Mouse (Mus musculus) stomach, embryonic 16.5 days (tissue): Measurements from ENCODE around the gene Gp1ba. TPM values are rescaled to one million over a fixed set of nuclear protein-coding genes. Genes with fewer than 3 reads are reported as not detected.

Source experiments
- ATAC-seq: fragments of 200-750 bp; cut with Nextera tagmentation; 2 replicates; pipeline ENCODE4 v1.8.0; 2017; ENCODE audit warnings: moderate number of reproducible peaks, moderate TSS enrichment; ENCODE audit not compliant: insufficient read depth, low FRiP score
- H3K27ac ChIP-seq: fragments of 300-500 bp; sonication (generic); 2 replicates; pipeline ENCODE4 v1.5.1; 2014; ENCODE audit warnings: low read length
- H3K27me3 ChIP-seq: fragments of 300-500 bp; sonication (generic); 2 replicates; pipeline ENCODE4 v1.6.1; 2014; ENCODE audit warnings: low read length, control low read depth, mixed read lengths; ENCODE audit not compliant: control insufficient read depth, insufficient read depth
- H3K36me3 ChIP-seq: fragments of 300-500 bp; sonication (generic); 2 replicates; pipeline ENCODE4 v1.6.1; 2014; ENCODE audit warnings: low read length; ENCODE audit not compliant: control insufficient read depth, insufficient read depth
- H3K4me1 ChIP-seq: fragments of 300-500 bp; sonication (generic); 2 replicates; pipeline ENCODE4 v1.6.1; 2014; ENCODE audit warnings: low read length, control low read depth, mixed read lengths; ENCODE audit not compliant: control insufficient read depth, insufficient read depth
- H3K4me2 ChIP-seq: fragments of 300-500 bp; sonication (generic); 2 replicates; pipeline ENCODE4 v1.6.1; 2014; ENCODE audit warnings: low read depth, low read length, mixed read lengths
- H3K4me3 ChIP-seq: fragments of 300-500 bp; sonication (generic); replicated peaks from 2 replicates; pipeline ENCODE4 v1.5.1; 2014; ENCODE audit warnings: mild to moderate bottlenecking, low read length
- H3K9ac ChIP-seq: fragments of 300-500 bp; sonication (generic); 2 replicates; pipeline ENCODE4 v1.6.1; 2014; ENCODE audit warnings: low read length
- H3K9me3 ChIP-seq: fragments of 300-500 bp; sonication (generic); replicated peaks from 2 replicates; pipeline ENCODE4 v1.6.1; 2016; ENCODE audit warnings: low read length, control low read depth; ENCODE audit not compliant: control insufficient read depth
- WGBS: fragments of 180-500 bp; shearing (Covaris S2); extraction: QIAGEN DNeasy Blood & Tissue Kit; methylation state at CpG from one replicate; pipeline ENCODE4 v1.1.7; 2014; 5-methylcytosine and 5-hydroxymethylcytosine counted together
- polyA plus RNA-seq: library from polyadenylated mRNA; unstranded; fragments of >200 nt; fragmentation: Nextera tagmentation; extraction: Ambion mirVana; gene quantifications from 2 replicates; pipeline ENCODE4 v1.2.1, GENCODE M21; 2015

Gp1ba gene
- polyA plus RNA-seq, 1 experiment from 2014 or later: 0.19 TPM

GRCm38 (mm10) chr11:70654198-70654922, 15.4 kb downstream of the Gp1ba start, which contains the start of gene Pfn1:
Gene Pfn1 (minus strand): TSS chr11:70654644.
- peak; percentile 38 for ATAC-seq
- peaks cover 16% of the 10 kb centered on the region for H3K36me3 ChIP-seq
- H3K27ac ChIP-seq: peak within 1 kb of the TSS; percentile 99
- H3K4me3 ChIP-seq: peak within 1 kb of the TSS; percentile 100
- H3K9me3 ChIP-seq: no peaks in the 10 kb centered on the region
- peaks cover 48% of the 10 kb centered on the region for H3K4me1 ChIP-seq
- peak within 1 kb of the TSS; percentile 99 for H3K9ac ChIP-seq
- peak within 1 kb of the TSS; percentile 92 for H3K4me2 ChIP-seq
- H3K27me3 ChIP-seq: no peaks in the 10 kb centered on the region
- WGBS: under 1% methylated on average over 60 of the region's 61 CpGs

DNA sequence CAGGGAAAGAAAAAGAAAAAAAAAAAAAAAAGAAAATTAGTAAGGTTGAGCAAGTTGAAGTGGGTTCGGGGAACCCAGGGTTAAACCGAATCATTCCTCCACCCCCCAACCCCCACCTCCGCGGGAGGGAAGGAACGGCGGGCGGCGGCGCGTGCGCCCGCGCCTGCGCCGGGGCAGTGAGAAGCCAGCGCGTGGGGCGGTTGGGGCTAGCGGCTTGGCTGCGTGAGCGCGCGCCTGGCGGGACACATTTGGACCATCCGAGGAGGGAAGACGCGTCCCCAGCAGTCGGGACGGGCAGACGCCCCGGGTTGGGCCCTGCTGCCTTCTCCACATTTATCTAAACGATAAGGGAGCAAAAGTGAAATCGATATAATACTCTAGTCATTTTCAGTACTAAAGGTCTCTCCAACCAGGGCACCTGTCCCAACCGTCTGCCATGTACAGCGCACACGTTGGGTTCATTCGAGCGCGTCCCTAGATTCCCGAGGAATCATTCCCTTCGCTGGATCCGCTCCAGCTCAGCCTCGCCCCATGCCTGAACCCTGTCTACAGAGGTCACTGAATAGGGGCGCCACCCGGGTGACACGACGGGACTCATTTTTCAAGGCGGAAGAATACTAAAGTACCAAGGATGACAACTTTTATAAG, 16.1 kb downstream of the Gp1ba start:
- no peaks in the 10 kb centered on the region for H3K9me3 ChIP-seq
- peak overlapping the region; percentile 99 for H3K27ac ChIP-seq
- H3K27me3 ChIP-seq: no peaks in the 10 kb centered on the region
- peak; percentile 63 for ATAC-seq
- H3K36me3 ChIP-seq: peaks cover 12% of the 10 kb centered on the region
- peak overlapping the region; percentile 99 for H3K9ac ChIP-seq
- H3K4me3 ChIP-seq: peak overlapping the region; percentile 100
- peaks cover 48% of the 10 kb centered on the region for H3K4me1 ChIP-seq
- WGBS: under 1% methylated on average over 48 of the region's 48 CpGs
- peak overlapping the region; percentile 92 for H3K4me2 ChIP-seq

- Histone ChIP-seq H3K27ac (peak overlapping the region; percentile 99), H3K36me3 (peaks cover 12% of the 10 kb centered on the region), H3K9ac (peak overlapping the region; percentile 99), H3K4me1 (peaks cover 41% of the 10 kb centered on the region), H3K4me2 (peak overlapping the region; percentile 92), H3K4me3 (peak overlapping the region; percentile 100), H3K27me3 (no peaks in the 10 kb centered on the region), H3K9me3 (no peaks in the 10 kb centered on the region)
- under 1% methylated on average over 61 of the region's 61 CpGs for WGBS
- ATAC-seq: peak; percentile 51
These were observed 16.9 kb downstream of the Gp1ba start for GRCm38 (mm10) chr11:70655571-70656455.

DNA sequence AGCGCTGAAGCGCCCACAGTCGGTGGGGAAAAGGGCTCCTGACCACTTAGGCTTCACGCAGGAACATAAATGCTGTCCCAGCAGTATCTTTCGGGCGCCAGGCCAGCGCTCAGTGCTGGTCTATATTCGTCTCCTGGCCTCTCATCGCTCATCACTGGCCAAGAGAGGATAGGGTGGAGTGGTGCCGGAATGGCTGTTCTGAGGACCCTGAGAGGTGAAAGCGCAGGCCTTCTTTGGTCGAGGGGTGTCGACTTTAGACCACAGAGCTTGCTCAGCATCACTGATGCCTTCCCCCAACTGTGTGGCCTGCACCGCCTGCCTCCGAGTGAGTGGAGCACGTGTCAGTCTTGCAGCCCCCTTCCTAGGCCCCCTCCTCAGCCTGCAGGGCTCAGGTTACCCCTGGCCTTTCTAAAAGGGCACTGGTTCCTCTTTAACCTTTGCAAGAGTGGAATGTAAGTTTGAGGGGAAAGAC, 17.6 kb downstream of the Gp1ba start:
- H3K27ac ChIP-seq: peak overlapping the region; percentile 99
- WGBS: 9% methylated on average over 16 of the region's 16 CpGs
- H3K4me3 ChIP-seq: peak overlapping the region; percentile 100
- H3K9ac ChIP-seq: peak overlapping the region; percentile 99
- H3K4me2 ChIP-seq: peak overlapping the region; percentile 92
- no peaks in the 10 kb centered on the region for H3K9me3 ChIP-seq
- peaks cover 9% of the 10 kb centered on the region for H3K36me3 ChIP-seq
- peaks cover 34% of the 10 kb centered on the region for H3K4me1 ChIP-seq
- no peaks in the 10 kb centered on the region for H3K27me3 ChIP-seq
- no peak for ATAC-seq

DNA sequence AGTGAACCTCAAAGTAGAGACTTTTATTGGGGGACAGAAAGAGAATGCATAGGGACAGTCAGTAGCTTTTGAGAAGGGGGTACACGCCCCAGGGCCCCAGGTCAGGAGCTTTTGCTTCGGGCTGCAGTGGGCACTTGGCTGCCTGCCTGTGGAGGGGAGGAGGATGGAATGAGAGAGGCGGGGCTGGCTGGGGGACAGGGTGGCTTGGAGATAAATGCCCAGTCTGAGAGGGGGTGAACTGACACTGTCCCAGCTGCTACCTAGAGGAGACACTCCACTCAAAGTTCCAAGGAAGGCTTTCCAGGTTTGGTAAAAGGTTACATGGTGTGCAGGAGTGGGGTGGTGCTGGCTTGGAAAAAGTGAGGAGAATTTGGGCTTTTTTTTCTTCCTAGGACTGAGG, 18.0 kb downstream of the Gp1ba start, which contains the start of gene Eno3:
TSS of gene Eno3 (plus strand) at position 239 of the 400 bp plus-strand sequence.
- Histone ChIP-seq H3K27ac (peak within 1 kb of the TSS; percentile 99), H3K27me3 (no peaks in the 10 kb centered on the region), H3K4me2 (peak within 1 kb of the TSS; percentile 92), H3K36me3 (peaks cover 7% of the 10 kb centered on the region), H3K9me3 (no peaks in the 10 kb centered on the region), H3K9ac (peak within 1 kb of the TSS; percentile 99), H3K4me3 (peak within 1 kb of the TSS; percentile 100), H3K4me1 (peaks cover 30% of the 10 kb centered on the region)
- ATAC-seq: no peak
- 16% methylated on average over 3 of the region's 3 CpGs for WGBS

- ATAC-seq: no peak
- Histone ChIP-seq H3K27ac (0 out of 2 replicates have a peak overlapping the region, but pooled peaks have one; percentile 99), H3K36me3 (0 out of 2 replicates have a peak, but pooled peaks cover under 1% of the 10 kb centered on the region), H3K4me3 (no peak overlapping the region), H3K9ac (no peak overlapping the region), H3K4me2 (no peak overlapping the region), H3K27me3 (no peaks in the 10 kb centered on the region), H3K9me3 (no peaks in the 10 kb centered on the region), H3K4me1 (peaks cover 24% of the 10 kb centered on the region)
- 50% methylated on average over 6 of the region's 6 CpGs for WGBS
These were observed 18.7 kb downstream of the Gp1ba start for GRCm38 (mm10) chr11:70657573-70657972.

GRCm38 (mm10) chr11:70657991-70658390, 19.1 kb downstream of the Gp1ba start:
- Histone ChIP-seq H3K9ac (no peak overlapping the region), H3K4me2 (no peak overlapping the region)

GRCm38 (mm10) chr11:70658521-70658920, 19.6 kb downstream of the Gp1ba start:
- 65% methylated on average over 5 of the region's 5 CpGs for WGBS
- no peak for ATAC-seq
- no peak overlapping the region for H3K4me3 ChIP-seq
- H3K4me1 ChIP-seq: peaks cover 20% of the 10 kb centered on the region
- no peak overlapping the region for H3K27ac ChIP-seq
- no peaks in the 10 kb centered on the region for H3K9me3 ChIP-seq
- H3K36me3 ChIP-seq: 0 out of 2 replicates have a peak, but pooled peaks cover under 1% of the 10 kb centered on the region
- H3K9ac ChIP-seq: no peak overlapping the region
- H3K4me2 ChIP-seq: no peak overlapping the region
- no peaks in the 10 kb centered on the region for H3K27me3 ChIP-seq

More at GRCm38 (mm10) chr11:70657991-70658390, 19.1 kb downstream of the Gp1ba start:
- 55% methylated on average over 9 of the region's 9 CpGs for WGBS
- Histone ChIP-seq H3K27me3 (no peaks in the 10 kb centered on the region), H3K4me3 (no peak overlapping the region), H3K9me3 (no peaks in the 10 kb centered on the region), H3K4me1 (peaks cover 20% of the 10 kb centered on the region), H3K27ac (no peak overlapping the region), H3K36me3 (no peaks in the 10 kb centered on the region)
- ATAC-seq: no peak
